Mouse (Mus musculus): Measurements from ENCODE around the gene Spaca4. TPM values are rescaled to one million over a fixed set of nuclear protein-coding genes. Genes with fewer than 3 reads are reported as not detected.

The Spaca4 gene
- total and polyA plus RNA-seq, 3 experiments, result 0.38 TPM; not detected in 2

DNA sequence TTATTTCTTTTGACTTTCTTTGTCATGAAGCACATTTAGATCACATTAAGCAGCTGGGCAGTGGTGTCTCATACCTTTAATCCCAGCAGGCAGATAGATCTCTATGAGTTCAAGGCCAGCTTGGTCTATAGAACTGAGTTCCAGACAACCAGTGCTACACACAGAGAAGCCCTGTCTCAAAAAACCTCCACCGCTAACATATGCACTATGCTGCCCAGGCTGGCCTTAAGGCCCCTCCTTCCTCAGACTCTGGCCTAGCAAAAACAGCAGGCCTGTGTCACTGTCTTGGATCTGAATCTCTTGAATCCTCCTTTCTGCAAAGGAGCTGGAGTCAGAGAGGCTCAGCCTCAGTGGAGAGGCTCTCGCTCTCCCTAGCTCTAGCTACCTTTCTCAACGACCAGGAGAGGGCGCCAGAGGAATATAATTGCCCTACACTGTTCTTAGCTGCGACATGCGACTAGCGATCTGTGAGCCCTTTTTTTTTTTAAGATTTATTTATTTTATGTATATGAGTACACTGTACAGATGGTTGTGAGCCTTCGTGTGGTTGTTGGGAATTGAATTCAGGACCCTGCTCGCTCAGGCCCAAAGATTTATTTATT lies 13.7 kb upstream of the Spaca4 start:
- Histone ChIP-seq H3K27ac (ENCODE audit: control insufficient read depth, low read depth, low read length) (no peak overlapping the region), H3K36me3 (ENCODE audit: control insufficient read depth in 1 of 2, insufficient read depth in 2 of 2, low read length in 2 of 2) (peaks cover 0 to 8% of the 10 kb centered on the region in 2 experiments; a peak in 1 of 4 replicates), H3K4me1 (ENCODE audit: control insufficient read depth in 1 of 2, insufficient read depth in 2 of 2, low read length in 2 of 2) (peaks cover 0 to 16% of the 10 kb centered on the region in 2 experiments; a peak in 2 of 4 replicates), H3K4me3 (ENCODE audit: control insufficient read depth in 1 of 2, insufficient read depth in 1 of 2, low read depth in 2 of 2, low read length in 2 of 2) (no peak overlapping the region), H3K9me3 (replicated peaks; ENCODE audit: insufficient read depth, low read length) (no peaks in the 10 kb centered on the region), H3K79me2 (ENCODE audit: control insufficient read depth, insufficient read depth, low read length, poor library complexity) (no peaks in the 10 kb centered on the region), H3K9ac (ENCODE audit: control insufficient read depth, low read depth, low read length, poor library complexity, severe bottlenecking) (no peak overlapping the region), H3K27me3 (ENCODE audit: control insufficient read depth in 1 of 2, insufficient read depth in 2 of 2, low read length in 2 of 2) (no peaks in the 10 kb centered on the region)
- peak; percentile 83 for DNase-seq (ENCODE audit: low read depth, low spot score)
- TF ChIP-seq JUND (IDR thresholded peaks at IDR 0.05; ENCODE audit: low read depth, low read length), result no peak
- TF ChIP-seq NRF1 (IDR thresholded peaks at IDR 0.05; ENCODE audit: insufficient read depth, low read depth, low read length, poor library complexity, severe bottlenecking), result no peak
- TF ChIP-seq CHD1 (IDR thresholded peaks at IDR 0.05; ENCODE audit: low read depth, low read length), result no peak
- no peak for TF ChIP-seq MYB (IDR thresholded peaks at IDR 0.05; ENCODE audit: low read depth, low read length)
- peak; percentile 24 to 56 (median 51); a peak in 5 of 6 replicates for TF ChIP-seq CTCF (IDR thresholded peaks at IDR 0.05 in 2 of 3, conservative IDR thresholded peaks at IDR 0.05 in 1 of 3; ENCODE audit: control insufficient read depth in 1 of 3, insufficient read depth in 1 of 3, low read depth in 2 of 3, low read length in 3 of 3, poor library complexity in 1 of 3, severe bottlenecking in 1 of 3)
- no peak for TF ChIP-seq TAL1 (IDR thresholded peaks at IDR 0.05; ENCODE audit: low read length)
- TF ChIP-seq SIN3A (IDR thresholded peaks at IDR 0.05; ENCODE audit: low read length), result 0 out of 2 replicates have a peak, but pooled peaks have one; percentile 29
- TF ChIP-seq HCFC1 (IDR thresholded peaks at IDR 0.05; ENCODE audit: low read depth, low read length), result no peak
- TF ChIP-seq MYC (IDR thresholded peaks at IDR 0.05; ENCODE audit: low read depth, low read length), result no peak
- TF ChIP-seq ZKSCAN1 (IDR thresholded peaks at IDR 0.05; ENCODE audit: low read depth, low read length), result no peak
- TF ChIP-seq RCOR1 (IDR thresholded peaks at IDR 0.05; ENCODE audit: low read depth, low read length), result no peak
- no peak for TF ChIP-seq NELFE (IDR thresholded peaks at IDR 0.05; ENCODE audit: low read depth, low read length)
- TF ChIP-seq MAZ (IDR thresholded peaks at IDR 0.05; ENCODE audit: low read depth, low read length), result no peak
- no peak for TF ChIP-seq POLR2AphosphoS2 (IDR thresholded peaks at IDR 0.05; ENCODE audit: low read length)
- no peak for TF ChIP-seq ZMIZ1 (IDR thresholded peaks at IDR 0.05; ENCODE audit: low read depth, low read length)
- no peak for TF ChIP-seq ETS1 (IDR thresholded peaks at IDR 0.05; ENCODE audit: low read depth, low read length)
- no peak for TF ChIP-seq CHD2 (IDR thresholded peaks at IDR 0.05; ENCODE audit: low read length)
- TF ChIP-seq BHLHE40 (IDR thresholded peaks at IDR 0.05; ENCODE audit: borderline replicate concordance, low read depth, low read length), result no peak
- no peak for TF ChIP-seq USF1 (IDR thresholded peaks at IDR 0.05; ENCODE audit: low read depth, low read length)
- no peak for TF ChIP-seq MEF2A (IDR thresholded peaks at IDR 0.05; ENCODE audit: extremely low read depth, insufficient replicate concordance, low read depth, low read length, poor library complexity, severe bottlenecking)
- TF ChIP-seq E2F4 (IDR thresholded peaks at IDR 0.05; ENCODE audit: borderline replicate concordance, low read depth, low read length), result no peak
- TF ChIP-seq ELF1 (IDR thresholded peaks at IDR 0.05; ENCODE audit: low read depth, low read length), result no peak
- TF ChIP-seq SMC3 (IDR thresholded peaks at IDR 0.05; ENCODE audit: low read depth, low read length), result peak; percentile 53
- TF ChIP-seq POLR2A (IDR thresholded peaks at IDR 0.05; ENCODE audit: control insufficient read depth in 1 of 2, insufficient read depth in 1 of 2, low read depth in 1 of 2, low read length in 2 of 2, poor library complexity in 1 of 2), result no peak
- TF ChIP-seq GATA1 (IDR thresholded peaks at IDR 0.05; ENCODE audit: low read depth, low read length), result no peak
- TF ChIP-seq MAFK (IDR thresholded peaks at IDR 0.05; ENCODE audit: borderline replicate concordance, low read depth, low read length), result no peak
- TF ChIP-seq TBP (IDR thresholded peaks at IDR 0.05; ENCODE audit: low read depth, low read length), result 0 out of 2 replicates have a peak, but pooled peaks have one; percentile 0
- TF ChIP-seq KAT2A (conservative IDR thresholded peaks at IDR 0.05; ENCODE audit: low read depth, low read length), result no peak
- 0 out of 2 replicates have a peak, but pooled peaks have one; percentile 6 for TF ChIP-seq MXI1 (IDR thresholded peaks at IDR 0.05; ENCODE audit: low read depth, low read length)
- TF ChIP-seq UBTF (IDR thresholded peaks at IDR 0.05; ENCODE audit: borderline replicate concordance, insufficient read depth, low read depth, low read length), result no peak
- TF ChIP-seq MAX (IDR thresholded peaks at IDR 0.05; ENCODE audit: low read length), result no peak
- no peak for TF ChIP-seq USF2 (IDR thresholded peaks at IDR 0.05; ENCODE audit: borderline replicate concordance in 1 of 2, insufficient read depth in 1 of 2, low read depth in 1 of 2, low read length in 2 of 2)
- TF ChIP-seq POLR2AphosphoS5 (IDR thresholded peaks at IDR 0.05; ENCODE audit: borderline replicate concordance, low read depth, low read length), result no peak
- peak; percentile 53 for TF ChIP-seq RAD21 (IDR thresholded peaks at IDR 0.05; ENCODE audit: low read depth, low read length)
- TF ChIP-seq EP300 (IDR thresholded peaks at IDR 0.05; ENCODE audit: low read depth in 1 of 2, low read length in 2 of 2), result no peak
- no peak for TF ChIP-seq GABPA (IDR thresholded peaks at IDR 0.05; ENCODE audit: low read depth, low read length)
- no peak for TF ChIP-seq TCF12 (IDR thresholded peaks at IDR 0.05; ENCODE audit: low read depth, low read length)

Measured in MEL (cell line).